Mouse (Mus musculus): ENCODE results near the gene Ak9. TPM values are rescaled to one million over a fixed set of nuclear protein-coding genes. Genes with fewer than 3 reads are reported as not detected.

The Ak9 gene
- polyA plus RNA-seq, 1 experiment from 2014 or later: 0.03 TPM

GRCm38 (mm10) chr10:41477278-41478181 lies 173.8 kb downstream of the Ak9 start:
- Histone ChIP-seq H3K9ac (ENCODE audit: low read length) (peak overlapping the region; percentile 77), H3K36me3 (ENCODE audit: control insufficient read depth, insufficient read depth, low read length) (peaks cover 2% of the 10 kb centered on the region; the same call in 1 of the 2 replicates), H3K27me3 (ENCODE audit: control insufficient read depth, insufficient read depth, low read length) (no peaks in the 10 kb centered on the region), H3K9me3 (ENCODE audit: control insufficient read depth, low read length) (no peaks in the 10 kb centered on the region), H3K4me1 (ENCODE audit: control insufficient read depth, insufficient read depth, low read length) (peaks cover 8% of the 10 kb centered on the region), H3K4me2 (ENCODE audit: low read depth, severe bottlenecking) (peak overlapping the region; percentile 88), H3K27ac (replicated peaks; ENCODE audit: low read depth, low read length) (no peak overlapping the region), H3K4me3 (ENCODE audit: low read depth, low read length) (peak overlapping the region; percentile 61)
- 4% methylated on average over 20 of the region's 20 CpGs for WGBS
- ATAC-seq (ENCODE audit: insufficient number of reproducible peaks, low FRiP score, low TSS enrichment, low read depth): peak; percentile 41
- DNase-seq (ENCODE audit: low spot score): peak; percentile 59

GRCm38 (mm10) chr10:41479961-41480360 lies 176.2 kb downstream of the Ak9 start:
- WGBS: 86% methylated on average over 3 of the region's 3 CpGs
- H3K9me3 ChIP-seq (ENCODE audit: control insufficient read depth, low read length): no peaks in the 10 kb centered on the region
- no peak overlapping the region for H3K4me3 ChIP-seq (ENCODE audit: low read depth, low read length)
- peaks cover 4% of the 10 kb centered on the region; the same call in 1 of the 2 replicates for H3K36me3 ChIP-seq (ENCODE audit: control insufficient read depth, insufficient read depth, low read length)
- no peak overlapping the region for H3K4me2 ChIP-seq (ENCODE audit: low read depth, severe bottlenecking)
- no peak for ATAC-seq (ENCODE audit: insufficient number of reproducible peaks, low FRiP score, low TSS enrichment, low read depth)
- H3K27ac ChIP-seq (replicated peaks; ENCODE audit: low read depth, low read length): no peak overlapping the region
- H3K27me3 ChIP-seq (ENCODE audit: control insufficient read depth, insufficient read depth, low read length): no peaks in the 10 kb centered on the region
- H3K9ac ChIP-seq (ENCODE audit: low read length): no peak overlapping the region
- peaks cover 8% of the 10 kb centered on the region for H3K4me1 ChIP-seq (ENCODE audit: control insufficient read depth, insufficient read depth, low read length)
- DNase-seq (ENCODE audit: low spot score): no peak

- Histone ChIP-seq H3K27ac (replicated peaks; ENCODE audit: low read depth, low read length) (no peak overlapping the region), H3K36me3 (ENCODE audit: control insufficient read depth, insufficient read depth, low read length) (peaks cover 4% of the 10 kb centered on the region; the same call in 1 of the 2 replicates), H3K9ac (ENCODE audit: low read length) (no peak overlapping the region), H3K27me3 (ENCODE audit: control insufficient read depth, insufficient read depth, low read length) (no peaks in the 10 kb centered on the region), H3K4me3 (ENCODE audit: low read depth, low read length) (no peak overlapping the region), H3K4me2 (ENCODE audit: low read depth, severe bottlenecking) (no peak overlapping the region), H3K4me1 (ENCODE audit: control insufficient read depth, insufficient read depth, low read length) (0 out of 2 replicates have a peak, but pooled peaks cover 3% of the 10 kb centered on the region), H3K9me3 (ENCODE audit: control insufficient read depth, low read length) (no peaks in the 10 kb centered on the region)
- ATAC-seq (ENCODE audit: insufficient number of reproducible peaks, low FRiP score, low TSS enrichment, low read depth) (no peak), DNase-seq (ENCODE audit: low spot score) (no peak)
- WGBS: 66% methylated on average over 33 of the region's 33 CpGs
These were observed 177.4 kb downstream of the Ak9 start for GRCm38 (mm10) chr10:41480938-41481880.

- Histone ChIP-seq H3K36me3 (ENCODE audit: control insufficient read depth, insufficient read depth, low read length) (peaks cover 4% of the 10 kb centered on the region; the same call in 1 of the 2 replicates), H3K9me3 (ENCODE audit: control insufficient read depth, low read length) (no peaks in the 10 kb centered on the region), H3K4me2 (ENCODE audit: low read depth, severe bottlenecking) (no peak overlapping the region), H3K9ac (ENCODE audit: low read length) (no peak overlapping the region; the same call in 1 of the 2 replicates), H3K4me3 (ENCODE audit: low read depth, low read length) (no peak overlapping the region), H3K27me3 (ENCODE audit: control insufficient read depth, insufficient read depth, low read length) (no peaks in the 10 kb centered on the region), H3K27ac (replicated peaks; ENCODE audit: low read depth, low read length) (no peak overlapping the region), H3K4me1 (ENCODE audit: control insufficient read depth, insufficient read depth, low read length) (0 out of 2 replicates have a peak, but pooled peaks cover 3% of the 10 kb centered on the region)
- ATAC-seq (ENCODE audit: insufficient number of reproducible peaks, low FRiP score, low TSS enrichment, low read depth) (no peak), DNase-seq (ENCODE audit: low spot score) (no peak)
- WGBS: 92% methylated on average over 7 of the region's 7 CpGs
These were observed 178.7 kb downstream of the Ak9 start for GRCm38 (mm10) chr10:41482446-41482845.

Other genes with a start within 250 kb of the Ak9 start
- not detected in 2 replicates for gene Gpr6, start 231.7 kb upstream of the Ak9 start, polyA plus RNA-seq (2014; fragmentation: Nextera tagmentation; extraction: Ambion mirVana)
- 13.9 and 15.1 TPM in 2 replicates for gene Fig4, start 720 bp upstream of the Ak9 start, polyA plus RNA-seq (2014; fragmentation: Nextera tagmentation; extraction: Ambion mirVana)
- gene Zbtb24, start 146.4 kb downstream of the Ak9 start, polyA plus RNA-seq (2014; fragmentation: Nextera tagmentation; extraction: Ambion mirVana): 17.3 and 20.9 TPM in 2 replicates
- 40.0 and 42.6 TPM in 2 replicates for gene Mical1, start 172.3 kb downstream of the Ak9 start, polyA plus RNA-seq (2014; fragmentation: Nextera tagmentation; extraction: Ambion mirVana)
- 57.3 and 62.3 TPM in 2 replicates for gene Smpd2, start 186.4 kb downstream of the Ak9 start, polyA plus RNA-seq (2014; fragmentation: Nextera tagmentation; extraction: Ambion mirVana)
- gene Ppil6, start 186.5 kb downstream of the Ak9 start, polyA plus RNA-seq (2014; fragmentation: Nextera tagmentation; extraction: Ambion mirVana): 0.43 and 1.1 TPM in 2 replicates
- gene Cd164, start 215.4 kb downstream of the Ak9 start, polyA plus RNA-seq (2014; fragmentation: Nextera tagmentation; extraction: Ambion mirVana): 171 and 180 TPM in 2 replicates